Mouse (Mus musculus) CH12.LX (cell line): ENCODE results near the gene Pdzd8. TPM values are rescaled to one million over a fixed set of nuclear protein-coding genes. Genes with fewer than 3 reads are reported as not detected.

Experiments
- DNase-seq: peaks from one replicate; pipeline ENCODE4 v3.0.0-alpha.2; 2013; ENCODE audit errors: extremely low read depth
- H3K27ac ChIP-seq: 2 replicates; pipeline ENCODE4 v1.5.1; 2012; ENCODE audit warnings: low read depth, mild to moderate bottlenecking, control low read depth, moderate library complexity; ENCODE audit not compliant: insufficient read depth
- H3K27me3 ChIP-seq: replicated peaks from 2 replicates; pipeline ENCODE3; 2012; ENCODE audit warnings: inconsistent platforms
- H3K36me3 ChIP-seq, 2 experiments: replicated peaks in 1 of 2; 2 replicates each; pipeline versions ENCODE3 to v1.6.1; 2012; ENCODE audit warnings: inconsistent platforms in 1 of 2, low read length in 1 of 2, mild to moderate bottlenecking in 1 of 2, mixed read lengths in 1 of 2, moderate library complexity in 1 of 2; ENCODE audit not compliant: control insufficient read depth in 1 of 2, insufficient read depth in 1 of 2
- H3K4me1 ChIP-seq, 2 experiments: 2 replicates each; pipeline ENCODE4 v1.6.1; 2012; ENCODE audit warnings: inconsistent platforms in 1 of 2, moderate library complexity in 1 of 2; ENCODE audit not compliant: insufficient read depth in 2 of 2, control insufficient read depth in 1 of 2
- H3K4me2 ChIP-seq: 2 replicates; pipeline ENCODE4 v1.6.1; 2012; ENCODE audit warnings: low read depth, mild to moderate bottlenecking, control low read depth; ENCODE audit not compliant: poor library complexity, insufficient read depth, severe bottlenecking
- H3K4me3 ChIP-seq, 3 experiments: fragments of 150-350 bp in 1 of 3; sonication (generic) in 1 of 3; replicated peaks in 1 of 3; 2 replicates each; pipeline versions ENCODE3 to v1.5.1; 2011 to 2012; ENCODE audit warnings: low read depth in 2 of 3, low read length in 2 of 3, mild to moderate bottlenecking in 2 of 3, moderate library complexity in 2 of 3, control low read depth in 1 of 3, improper control_type of control experiment in 1 of 3, inconsistent platforms in 1 of 3, mixed read lengths in 1 of 3; ENCODE audit not compliant: poor library complexity in 1 of 3
- H3K79me2 ChIP-seq: replicated peaks from 2 replicates; pipeline ENCODE4 v1.6.1; 2012; ENCODE audit warnings: mild to moderate bottlenecking, moderate library complexity; ENCODE audit not compliant: control insufficient read depth, poor library complexity, insufficient read depth, severe bottlenecking; ENCODE audit errors: extremely low read depth
- H3K9ac ChIP-seq: 2 replicates; pipeline ENCODE4 v1.6.1; 2012; ENCODE audit warnings: low read depth, mild to moderate bottlenecking, control low read depth, moderate library complexity; ENCODE audit not compliant: insufficient read depth
- H3K9me3 ChIP-seq: replicated peaks from 2 replicates; pipeline ENCODE3; 2012; ENCODE audit warnings: low read length, inconsistent platforms, mixed read lengths
- CHD2 ChIP-seq: IDR thresholded peaks from 2 replicates; pipeline ENCODE4 v1.6.1; 2011; ENCODE audit warnings: low read length, improper control_type of control experiment
- CTCF ChIP-seq, 2 experiments: IDR thresholded peaks in 1 of 2; conservative IDR thresholded peaks in 1 of 2; 2 replicates each; pipeline ENCODE4 v1.5.1; 2011 to 2012; ENCODE audit warnings: low read depth in 2 of 2, low read length in 2 of 2, improper control_type of control experiment in 1 of 2, inconsistent platforms in 1 of 2, mild to moderate bottlenecking in 1 of 2, moderate library complexity in 1 of 2
- E2F4 ChIP-seq: IDR thresholded peaks from 2 replicates; pipeline ENCODE4 v1.6.1; 2011; ENCODE audit warnings: low read depth, low read length, improper control_type of control experiment; ENCODE audit not compliant: insufficient replicate concordance
- ETS1 ChIP-seq: conservative IDR thresholded peaks from 2 replicates; pipeline ENCODE4 v1.6.1; 2012; ENCODE audit warnings: low read depth, mild to moderate bottlenecking, inconsistent platforms, low read length, improper control_type of control experiment, moderate library complexity
- IRF4 ChIP-seq: IDR thresholded peaks from 2 replicates; pipeline ENCODE4 v1.6.1; 2014; ENCODE audit warnings: low read depth, mild to moderate bottlenecking, inconsistent platforms, low read length, improper control_type of control experiment
- JUN ChIP-seq: IDR thresholded peaks from 2 replicates; pipeline ENCODE4 v1.6.1; 2011; ENCODE audit warnings: low read depth, mild to moderate bottlenecking, low read length, improper control_type of control experiment, moderate library complexity; ENCODE audit not compliant: insufficient read depth
- MAFK ChIP-seq: IDR thresholded peaks from 2 replicates; pipeline ENCODE4 v1.6.1; 2011; ENCODE audit warnings: low read length, improper control_type of control experiment; ENCODE audit not compliant: insufficient replicate concordance
- MAZ ChIP-seq: IDR thresholded peaks from 2 replicates; pipeline ENCODE4 v1.6.1; 2012; ENCODE audit warnings: low read depth, mild to moderate bottlenecking, inconsistent platforms, low read length, improper control_type of control experiment, moderate library complexity
- MEF2A ChIP-seq: IDR thresholded peaks from 2 replicates; pipeline ENCODE4 v1.6.1; 2014; ENCODE audit warnings: low read depth, mild to moderate bottlenecking, inconsistent platforms, low read length, improper control_type of control experiment, borderline replicate concordance
- MXI1 ChIP-seq: IDR thresholded peaks from 2 replicates; pipeline ENCODE4 v1.6.1; 2011; ENCODE audit warnings: mild to moderate bottlenecking, low read depth, low read length, improper control_type of control experiment
- MYC ChIP-seq: IDR thresholded peaks from 2 replicates; pipeline ENCODE4 v1.6.1; 2011; ENCODE audit warnings: low read depth, mild to moderate bottlenecking, improper control_type of control experiment, low read length
- NELFE ChIP-seq: IDR thresholded peaks from 2 replicates; pipeline ENCODE4 v1.6.1; 2011; ENCODE audit warnings: low read depth, low read length, improper control_type of control experiment
- PAX5 ChIP-seq: IDR thresholded peaks from 2 replicates; pipeline ENCODE4 v1.6.1; 2012; ENCODE audit warnings: low read length, inconsistent platforms, mixed read lengths
- SIN3A ChIP-seq: IDR thresholded peaks from 2 replicates; pipeline ENCODE4 v1.6.1; 2012; ENCODE audit warnings: low read length, improper control_type of control experiment, inconsistent platforms
- SMC3 ChIP-seq: IDR thresholded peaks from 2 replicates; pipeline ENCODE4 v1.6.1; 2011; ENCODE audit warnings: low read depth, low read length, improper control_type of control experiment
- TCF12 ChIP-seq: IDR thresholded peaks from 2 replicates; pipeline ENCODE4 v1.6.1; 2014; ENCODE audit warnings: low read depth, mild to moderate bottlenecking, inconsistent platforms, low read length, improper control_type of control experiment
- UBTF ChIP-seq: IDR thresholded peaks from 2 replicates; pipeline ENCODE4 v1.6.1; 2012; ENCODE audit warnings: low read depth, mild to moderate bottlenecking, inconsistent platforms, low read length, improper control_type of control experiment, moderate library complexity
- USF1 ChIP-seq: IDR thresholded peaks from 2 replicates; pipeline ENCODE4 v1.6.1; 2014; ENCODE audit warnings: low read depth, mild to moderate bottlenecking, inconsistent platforms, low read length, improper control_type of control experiment
- ZC3H11A ChIP-seq: IDR thresholded peaks from 2 replicates; pipeline ENCODE4 v1.6.1; 2012; ENCODE audit warnings: low read depth, mild to moderate bottlenecking, inconsistent platforms, low read length, improper control_type of control experiment
- ZKSCAN1 ChIP-seq: IDR thresholded peaks from 2 replicates; pipeline ENCODE4 v1.6.1; 2012; ENCODE audit warnings: low read depth, inconsistent platforms, low read length, improper control_type of control experiment, borderline replicate concordance
- ZNF384 ChIP-seq: IDR thresholded peaks from 2 replicates; pipeline ENCODE4 v1.6.1; 2012; ENCODE audit warnings: low read depth, low read length, improper control_type of control experiment, inconsistent platforms
- dilution Hi-C: fragments of 300-500 bp; cut with MboI; formaldehyde crosslinking; loops from 2 replicates; pipeline ENCODE4 v1.14.3; 2020; ENCODE audit warnings: low sequenced_read_pairs; ENCODE audit not compliant: extremely low pct_unique_long_range_greater_than_20kb, extremely low pct_ligation_motif_present
- in situ Hi-C: fragments of 300-500 bp; cut with MboI; formaldehyde crosslinking; loops from 3 replicates; pipeline ENCODE4 v1.14.3; 2019; ENCODE audit warnings: low sequenced_read_pairs, low pct_ligation_motif_present, low pct_unique_long_range_greater_than_20kb, mixed read lengths
- polyA plus RNA-seq: library from polyadenylated mRNA; unstranded; fragments of >175 nt; gene quantifications from 2 replicates; pipeline ENCODE4 v1.2.1, GENCODE M21; 2012; ENCODE audit warnings: low read depth; ENCODE audit not compliant: insufficient read length
- total RNA-seq, 2 experiments: library from RNA; depleted of rRNA; stranded (reverse); fragments of 300-350 nt in 1 of 2; fragments of >200 nt in 1 of 2; gene quantifications; 2 replicates each; pipeline ENCODE4 v1.2.3; 2012 to 2014

The Pdzd8 gene
- total and polyA plus RNA-seq, 3 experiments = 14.5 to 22.8 (median 20.2) TPM

- Histone ChIP-seq H3K27ac (no peak overlapping the region), H3K36me3 (no peaks in the 10 kb centered on the region), H3K4me1 (peaks cover under 1 to 6% of the 10 kb centered on the region in 2 experiments; a peak in 2 of 4 replicates), H3K4me2 (no peak overlapping the region), H3K27me3 (no peaks in the 10 kb centered on the region), H3K9me3 (peaks cover 7% of the 10 kb centered on the region), H3K9ac (no peak overlapping the region), H3K4me3 (no peak overlapping the region), H3K79me2 (no peaks in the 10 kb centered on the region)
- dilution Hi-C loops (no loop called here), in situ Hi-C loops (no loop called here)
- no peak for TF ChIP-seq ZC3H11A
- no peak for DNase-seq
Observed at GRCm38 (mm10) chr19:59372928-59373327, 27.3 kb upstream of the Pdzd8 start.

- H3K27ac ChIP-seq = no peak overlapping the region
- H3K4me2 ChIP-seq = no peak overlapping the region
- peaks cover 2 to 6% of the 10 kb centered on the region in 2 experiments; a peak in 2 of 4 replicates for H3K4me1 ChIP-seq
- no peak for DNase-seq
- H3K79me2 ChIP-seq = no peaks in the 10 kb centered on the region
- no peaks in the 10 kb centered on the region for H3K27me3 ChIP-seq
- no peaks in the 10 kb centered on the region for H3K36me3 ChIP-seq
- no peak for TF ChIP-seq TCF12
- no peak for TF ChIP-seq IRF4
- no peak for TF ChIP-seq MXI1
- no peak for TF ChIP-seq ZKSCAN1
- no peak for TF ChIP-seq MAFK
- no peak for TF ChIP-seq SMC3
- TF ChIP-seq PAX5 = no peak
- TF ChIP-seq SIN3A = no peak
- no peak for TF ChIP-seq ZNF384
- no peak for TF ChIP-seq MAZ
- TF ChIP-seq E2F4 = no peak
- TF ChIP-seq MYC = no peak
- TF ChIP-seq CTCF (conservative IDR thresholded peaks at IDR 0.05 in 1 of 2, IDR thresholded peaks at IDR 0.05 in 1 of 2; ENCODE audit: low read depth in 2 of 2, low read length in 2 of 2) = no peak
- no peak for TF ChIP-seq NELFE
- TF ChIP-seq UBTF = no peak
- H3K9me3 ChIP-seq = peaks cover 5% of the 10 kb centered on the region
- no peak overlapping the region for H3K9ac ChIP-seq
- in situ Hi-C loops (no loop called here), dilution Hi-C loops (no loop called here)
- H3K4me3 ChIP-seq = no peak overlapping the region
Observed at GRCm38 (mm10) chr19:59371016-59371415, 25.4 kb upstream of the Pdzd8 start.

GRCm38 (mm10) chr19:59367892-59368291 lies 22.3 kb upstream of the Pdzd8 start:
- no peak overlapping the region for H3K4me2 ChIP-seq
- H3K36me3 ChIP-seq = no peaks in the 10 kb centered on the region
- no peak for DNase-seq
- H3K27ac ChIP-seq = no peak overlapping the region
- no peak overlapping the region for H3K4me3 ChIP-seq
- H3K4me1 ChIP-seq = 0 out of 4 replicates have a peak, but pooled peaks cover 0 to 2% of the 10 kb centered on the region in 2 experiments
- in situ Hi-C loops (no loop called here), dilution Hi-C loops (no loop called here)
- peaks cover 2% of the 10 kb centered on the region for H3K9me3 ChIP-seq
- TF ChIP-seq CHD2 (no peak), SMC3 (no peak), UBTF (no peak), PAX5 (no peak), USF1 (no peak), JUN (no peak), ETS1 (no peak), CTCF (conservative IDR thresholded peaks at IDR 0.05 in 1 of 2, IDR thresholded peaks at IDR 0.05 in 1 of 2; ENCODE audit: low read depth in 2 of 2, low read length in 2 of 2) (no peak), IRF4 (no peak), NELFE (no peak), MEF2A (no peak)
- H3K27me3 ChIP-seq = no peaks in the 10 kb centered on the region
- H3K79me2 ChIP-seq = no peaks in the 10 kb centered on the region
- no peak overlapping the region for H3K9ac ChIP-seq
